Mouse (Mus musculus): Measurements from ENCODE around the gene Itga9.

DNA sequence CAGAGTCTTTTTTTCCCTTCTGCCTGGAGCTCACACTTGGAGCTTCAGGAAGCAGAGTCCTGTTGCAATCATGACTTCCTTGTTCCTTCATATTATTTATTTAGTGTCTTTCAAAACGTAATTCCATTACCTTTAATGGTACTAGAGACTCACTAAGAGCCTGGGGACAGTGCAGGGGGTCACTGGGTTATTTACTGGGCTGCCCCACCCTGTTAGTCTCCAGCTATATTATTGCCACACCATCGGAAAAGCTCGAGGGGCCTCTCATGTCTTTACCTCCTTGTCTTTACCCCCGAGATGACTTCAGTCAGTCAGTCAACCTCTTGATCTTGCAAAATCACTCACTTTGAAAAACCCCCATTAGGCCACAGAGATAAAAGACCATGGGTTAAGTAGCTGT lies 44.5 kb downstream of the Itga9 start:
- TF ChIP-seq CTCF (IDR thresholded peaks at IDR 0.05; ENCODE audit: borderline replicate concordance, insufficient read depth, low read depth, low read length) (no peak), POLR2A (IDR thresholded peaks at IDR 0.05; ENCODE audit: borderline replicate concordance, insufficient read depth, low read length) (no peak)
